Mouse (Mus musculus) limb, embryonic 14.5 days (tissue): Measurements from ENCODE around the gene Plekhg4. TPM values are rescaled to one million over a fixed set of nuclear protein-coding genes. Genes with fewer than 3 reads are reported as not detected.

Experiments used
- ATAC-seq: fragments of 200-750 bp; cut with Nextera tagmentation; 2 replicates; pipeline ENCODE4 v1.8.0; 2017; ENCODE audit warnings: low read depth, moderate number of reproducible peaks, moderate TSS enrichment; ENCODE audit not compliant: low FRiP score
- DNase-seq: peaks from one replicate; pipeline ENCODE4 v3.0.0-alpha.2; 2015; ENCODE audit warnings: low spot score
- H3K27ac ChIP-seq: fragments of 300-500 bp; sonication (generic); replicated peaks from 2 replicates; pipeline ENCODE4 v1.5.1; 2014; ENCODE audit warnings: low read depth, mild to moderate bottlenecking, low read length, moderate library complexity, mixed read lengths
- H3K27me3 ChIP-seq: fragments of 300-500 bp; sonication (generic); 2 replicates; pipeline ENCODE4 v1.6.1; 2014; ENCODE audit warnings: low read length, mixed read lengths; ENCODE audit not compliant: control insufficient read depth, insufficient read depth
- H3K36me3 ChIP-seq: fragments of 300-500 bp; sonication (generic); 2 replicates; pipeline ENCODE4 v1.6.1; 2014; ENCODE audit warnings: mild to moderate bottlenecking, low read length, moderate library complexity, mixed read lengths; ENCODE audit not compliant: control insufficient read depth, insufficient read depth
- H3K4me1 ChIP-seq: fragments of 300-500 bp; sonication (generic); 2 replicates; pipeline ENCODE4 v1.6.1; 2014; ENCODE audit warnings: antibody characterized with exemption, low read length, mixed read lengths; ENCODE audit not compliant: control insufficient read depth, insufficient read depth
- H3K4me2 ChIP-seq: fragments of 300-500 bp; sonication (generic); replicated peaks from 2 replicates; pipeline ENCODE4 v1.6.1; 2014; ENCODE audit warnings: low read depth, mild to moderate bottlenecking, low read length, moderate library complexity; ENCODE audit not compliant: severe bottlenecking
- H3K4me3 ChIP-seq: fragments of 300-500 bp; sonication (generic); replicated peaks from 2 replicates; pipeline ENCODE4 v1.5.1; 2014; ENCODE audit warnings: low read length
- H3K9ac ChIP-seq: fragments of 300-500 bp; sonication (generic); 2 replicates; pipeline ENCODE4 v1.6.1; 2014; ENCODE audit warnings: mild to moderate bottlenecking, low read depth, low read length, moderate library complexity; ENCODE audit not compliant: severe bottlenecking
- H3K9me3 ChIP-seq: fragments of 300-500 bp; sonication (generic); 2 replicates; pipeline ENCODE4 v1.6.1; 2016; ENCODE audit warnings: low read length; ENCODE audit not compliant: control insufficient read depth
- POLR2A ChIP-seq: fragments of 200-500 bp; IDR thresholded peaks from 2 replicates; pipeline ENCODE4 v1.8.0; 2012; ENCODE audit warnings: inconsistent platforms, mild to moderate bottlenecking, moderate library complexity, borderline replicate concordance; ENCODE audit not compliant: insufficient read depth, insufficient read length; ENCODE audit errors: extremely low read depth
- WGBS: fragments of 180-500 bp; shearing (Covaris S2); extraction: QIAGEN DNeasy Blood & Tissue Kit; methylation state at CpG from one replicate; pipeline ENCODE4 v1.1.7; 2014; 5-methylcytosine and 5-hydroxymethylcytosine counted together
- polyA plus RNA-seq, 2 experiments: library from polyadenylated mRNA; depleted of rRNA in 1 of 2; stranded (reverse) in 1 of 2; unstranded in 1 of 2; fragments of >200 nt; fragmentation: Nextera tagmentation in 1 of 2; extraction: Ambion mirVana in 1 of 2; gene quantifications; 2 replicates each; pipeline versions ENCODE4 v1.2.1 to v1.2.3; 2012 to 2014

Plekhg4 gene
- polyA plus RNA-seq, 2 experiments, result 1.2 to 3.9 TPM

GRCm38 (mm10) chr8:105346611-105347427, 26.3 kb upstream of the Plekhg4 start:
- Histone ChIP-seq H3K4me1 (peaks cover 16% of the 10 kb centered on the region), H3K9ac (peak overlapping the region; percentile 53), H3K4me3 (peak overlapping the region; percentile 68), H3K27me3 (no peaks in the 10 kb centered on the region), H3K4me2 (peak overlapping the region; percentile 70), H3K36me3 (no peaks in the 10 kb centered on the region), H3K27ac (peak overlapping the region; percentile 52), H3K9me3 (no peaks in the 10 kb centered on the region)
- WGBS, result 2% methylated on average over 29 of the region's 34 CpGs
- no peak for TF ChIP-seq POLR2A
- ATAC-seq (peak; percentile 2; the same call in 1 of the 2 replicates), DNase-seq (peak; percentile 20)

- ATAC-seq (peak; percentile 90), DNase-seq (peak; percentile 99)
- TF ChIP-seq POLR2A, result 0 out of 2 replicates have a peak, but pooled peaks have one; percentile 58
- H3K4me3 ChIP-seq, result peak within 1 kb of the TSS; percentile 68
- H3K27ac ChIP-seq, result peak within 1 kb of the TSS; percentile 76
- no peaks in the 10 kb centered on the region for H3K9me3 ChIP-seq
- H3K36me3 ChIP-seq, result no peaks in the 10 kb centered on the region
- H3K4me1 ChIP-seq, result peaks cover 16% of the 10 kb centered on the region
- H3K9ac ChIP-seq, result peak within 1 kb of the TSS; percentile 70
- whole genome bisulfite sequencing, result 3% methylated on average over 46 of the region's 53 CpGs
- H3K4me2 ChIP-seq, result peak within 1 kb of the TSS; percentile 70
- H3K27me3 ChIP-seq, result no peaks in the 10 kb centered on the region
Observed at GRCm38 (mm10) chr8:105347428-105348221, 25.4 kb upstream of the Plekhg4 start, which contains the start of gene Fhod1. Gene Fhod1 (minus strand): TSS chr8:105347953.

- Histone ChIP-seq H3K9ac (peak within 1 kb of the TSS; percentile 70), H3K27me3 (no peaks in the 10 kb centered on the region), H3K27ac (peak within 1 kb of the TSS; percentile 76), H3K4me3 (peak within 1 kb of the TSS; percentile 68), H3K4me2 (peak within 1 kb of the TSS; percentile 70), H3K9me3 (no peaks in the 10 kb centered on the region), H3K4me1 (peaks cover 16% of the 10 kb centered on the region), H3K36me3 (no peaks in the 10 kb centered on the region)
- WGBS, result under 1% methylated on average over 34 of the region's 34 CpGs
- ATAC-seq (peak; percentile 8; the same call in 1 of the 2 replicates), DNase-seq (peak; percentile 80)
- TF ChIP-seq POLR2A, result no peak
Observed at GRCm38 (mm10) chr8:105348450-105349095, 24.5 kb upstream of the Plekhg4 start, which contains the start of gene Slc9a5. Gene Slc9a5 (plus strand): TSS chr8:105348843.

- Histone ChIP-seq H3K36me3 (0 out of 2 replicates have a peak, but pooled peaks cover 4% of the 10 kb centered on the region), H3K4me3 (peak overlapping the region; percentile 68), H3K4me1 (peaks cover 21% of the 10 kb centered on the region), H3K27me3 (no peaks in the 10 kb centered on the region), H3K4me2 (peak overlapping the region; percentile 70), H3K27ac (peak overlapping the region; percentile 76), H3K9me3 (no peaks in the 10 kb centered on the region), H3K9ac (peak overlapping the region; percentile 70)
- ATAC-seq (0 out of 2 replicates have a peak, but pooled peaks have one; percentile 15), DNase-seq (no peak)
- no peak for TF ChIP-seq POLR2A
- WGBS, result 2% methylated on average over 18 of the region's 48 CpGs
Observed at GRCm38 (mm10) chr8:105349096-105349771, 23.8 kb upstream of the Plekhg4 start.
